Mouse (Mus musculus): ENCODE measurements at regions not wholly inside any gene's neighbourhood (a gene's known extent, or its start where the extent isn't known, plus 50 kb on each side); places are given as distances from the start of the nearest gene placed in this dataset.

- no peak for DNase-seq (ENCODE audit: low spot score in 2 of 2)
These were observed 64.0 kb upstream of the Gjb5 start for GRCm38 (mm10) chr4:127421927-127422450.

- no peak for DNase-seq (ENCODE audit: low spot score in 2 of 2)
These were observed 63.1 kb upstream of the Gjb5 start for GRCm38 (mm10) chr4:127421129-127421528.

GRCm38 (mm10) chr4:127419786-127420120 lies 61.8 kb upstream of the Gjb5 start:
- DNase-seq (ENCODE audit: low spot score in 2 of 2): no peak

- DNase-seq (ENCODE audit: low spot score in 2 of 2): no peak
These were observed 61.2 kb upstream of the Gjb5 start for GRCm38 (mm10) chr4:127419062-127419785.

- DNase-seq (ENCODE audit: low spot score in 2 of 2): no peak
These were observed 58.9 kb upstream of the Gjb5 start for GRCm38 (mm10) chr4:127416906-127417305.

GRCm38 (mm10) chr4:127413997-127414964 lies 56.3 kb upstream of the Gjb5 start:
- DNase-seq (ENCODE audit: low spot score in 2 of 2): no peak

Measured in frontal cortex, postnatal 14 days (tissue).